Mouse (Mus musculus) hindbrain, embryonic 11.5 days (tissue): Measurements from ENCODE around the gene Tmem8. TPM values are rescaled to one million over a fixed set of nuclear protein-coding genes. Genes with fewer than 3 reads are reported as not detected.
"Not testable (repeated sequence)": the region's sequence is repeated elsewhere in the genome, so short reads cannot be mapped to it uniquely, and the experiment has no call there.

Experiments used
- ATAC-seq: fragments of 200-750 bp; cut with Nextera tagmentation; 2 replicates; pipeline ENCODE4 v1.8.0; 2017; ENCODE audit warnings: mild to moderate bottlenecking, moderate TSS enrichment, moderate library complexity; ENCODE audit not compliant: low FRiP score
- DNase-seq: peaks from one replicate; pipeline ENCODE4 v3.0.0-alpha.2; 2015; ENCODE audit warnings: low spot score
- H3K27ac ChIP-seq: fragments of 300-500 bp; sonication (generic); 2 replicates; pipeline ENCODE4 v1.5.1; 2014; ENCODE audit warnings: mild to moderate bottlenecking, low read depth, low read length
- H3K27me3 ChIP-seq: fragments of 300-500 bp; sonication (generic); 2 replicates; pipeline ENCODE4 v1.6.1; 2014; ENCODE audit warnings: mild to moderate bottlenecking, low read length, moderate library complexity, mixed read lengths; ENCODE audit not compliant: control insufficient read depth, insufficient read depth
- H3K36me3 ChIP-seq: fragments of 300-500 bp; sonication (generic); 2 replicates; pipeline ENCODE4 v1.6.1; 2014; ENCODE audit warnings: mild to moderate bottlenecking, low read length, moderate library complexity, mixed read lengths; ENCODE audit not compliant: control insufficient read depth, insufficient read depth
- H3K4me1 ChIP-seq: fragments of 300-500 bp; sonication (generic); replicated peaks from 2 replicates; pipeline ENCODE4 v1.6.1; 2014; ENCODE audit warnings: low read length, mixed read lengths; ENCODE audit not compliant: control insufficient read depth, insufficient read depth
- H3K4me2 ChIP-seq: fragments of 300-500 bp; sonication (generic); replicated peaks from 2 replicates; pipeline ENCODE4 v1.6.1; 2014; ENCODE audit warnings: mild to moderate bottlenecking, low read depth, low read length
- H3K4me3 ChIP-seq: fragments of 300-500 bp; sonication (generic); 2 replicates; pipeline ENCODE4 v1.5.1; 2014; ENCODE audit warnings: low read depth, low read length
- H3K9ac ChIP-seq: fragments of 300-500 bp; sonication (generic); 2 replicates; pipeline ENCODE4 v1.6.1; 2014; ENCODE audit warnings: low read depth, low read length
- H3K9me3 ChIP-seq: fragments of 300-500 bp; sonication (generic); 2 replicates; pipeline ENCODE4 v1.6.1; 2016; ENCODE audit warnings: low read length; ENCODE audit not compliant: control insufficient read depth
- WGBS: fragments of 180-500 bp; shearing (Covaris S2); extraction: QIAGEN DNeasy Blood & Tissue Kit; methylation state at CpG from one replicate; pipeline ENCODE4 v1.1.7; 2014; 5-methylcytosine and 5-hydroxymethylcytosine counted together
- polyA plus RNA-seq: library from polyadenylated mRNA; unstranded; fragments of >200 nt; fragmentation: Nextera tagmentation; extraction: Ambion mirVana; gene quantifications from 2 replicates; pipeline ENCODE4 v1.2.1, GENCODE M21; 2014

Tmem8 gene
- polyA plus RNA-seq, 1 experiment from 2014 or later: 1.1 TPM

DNA sequence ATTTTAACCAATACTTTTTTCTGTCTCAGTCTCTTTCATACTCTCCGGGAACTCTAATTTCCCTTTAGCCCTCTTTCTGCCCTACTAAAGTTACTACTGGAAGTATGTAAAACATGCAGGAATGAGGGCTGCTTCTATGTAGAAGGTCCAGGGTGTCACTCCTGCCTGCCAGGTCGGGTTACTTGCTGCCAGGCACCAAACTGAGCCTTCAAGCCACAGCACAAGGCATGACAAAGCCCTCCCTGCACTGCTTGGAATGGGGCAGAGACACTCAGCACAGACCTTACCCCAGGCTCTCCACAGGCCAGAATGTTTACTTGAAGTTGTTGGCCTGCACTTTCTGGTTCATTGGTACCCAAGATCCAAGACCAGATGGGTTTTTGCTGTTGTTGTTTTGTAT lies 12.9 kb upstream of the Tmem8 start:
- DNase-seq (no peak), ATAC-seq (no peak)
- Histone ChIP-seq H3K4me1 (no peaks in the 10 kb centered on the region), H3K36me3 (no peaks in the 10 kb centered on the region), H3K9ac (no peak overlapping the region), H3K27me3 (no peaks in the 10 kb centered on the region), H3K4me3 (no peak overlapping the region), H3K9me3 (no peaks in the 10 kb centered on the region), H3K4me2 (no peak overlapping the region), H3K27ac (no peak overlapping the region)
- WGBS: 43% methylated on average over 2 of the region's 2 CpGs

GRCm38 (mm10) chr17:26101478-26101877 lies 11.6 kb upstream of the Tmem8 start:
- Histone ChIP-seq H3K9me3 (no peaks in the 10 kb centered on the region), H3K27me3 (no peaks in the 10 kb centered on the region), H3K9ac (no peak overlapping the region), H3K4me1 (no peaks in the 10 kb centered on the region), H3K27ac (no peak overlapping the region), H3K4me2 (no peak overlapping the region), H3K36me3 (no peaks in the 10 kb centered on the region), H3K4me3 (no peak overlapping the region)
- 33% methylated on average over 2 of the region's 4 CpGs for WGBS
- DNase-seq (no peak), ATAC-seq (no peak)

DNA sequence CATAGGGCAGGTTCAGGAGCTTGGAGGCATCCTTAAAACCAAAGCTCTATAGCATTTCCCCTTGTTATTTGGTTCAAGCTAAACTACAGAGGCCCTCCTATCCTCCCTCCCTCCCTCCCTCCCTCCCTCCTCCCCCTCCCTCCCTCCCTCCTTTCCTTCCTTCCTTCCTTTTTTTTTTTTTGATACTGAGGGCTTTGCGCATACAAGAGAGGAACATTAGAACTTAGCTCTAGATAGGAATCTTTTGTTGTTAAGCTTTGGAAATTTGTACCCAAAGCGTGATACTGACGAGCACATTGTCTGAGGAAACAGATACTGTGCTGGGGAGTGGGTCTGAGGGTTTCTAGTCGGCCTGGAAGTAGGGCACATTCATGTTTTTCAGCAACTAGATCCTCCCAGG lies 7.5 kb upstream of the Tmem8 start:
- Histone ChIP-seq H3K27me3 (peaks cover 1% of the 10 kb centered on the region), H3K36me3 (no peaks in the 10 kb centered on the region), H3K4me3 (no peak overlapping the region), H3K27ac (no peak overlapping the region), H3K9me3 (no peaks in the 10 kb centered on the region), H3K4me1 (no peaks in the 10 kb centered on the region), H3K4me2 (no peak overlapping the region), H3K9ac (no peak overlapping the region)
- ATAC-seq: no peak
- 73% methylated on average over 3 of the region's 4 CpGs for WGBS
- no peak for DNase-seq

- H3K9ac ChIP-seq: no peak overlapping the region
- peaks cover 36% of the 10 kb centered on the region for H3K27me3 ChIP-seq
- no peaks in the 10 kb centered on the region for H3K36me3 ChIP-seq
- no peak overlapping the region for H3K4me2 ChIP-seq
- 21% methylated on average over 4 of the region's 4 CpGs for WGBS
- ATAC-seq: no peak
- no peak overlapping the region for H3K27ac ChIP-seq
- H3K4me3 ChIP-seq: no peak overlapping the region
- no peak for DNase-seq
- H3K4me1 ChIP-seq: peaks cover 5% of the 10 kb centered on the region
- no peaks in the 10 kb centered on the region for H3K9me3 ChIP-seq
These were observed 2.9 kb upstream of the Tmem8 start for GRCm38 (mm10) chr17:26110156-26110555.

DNA sequence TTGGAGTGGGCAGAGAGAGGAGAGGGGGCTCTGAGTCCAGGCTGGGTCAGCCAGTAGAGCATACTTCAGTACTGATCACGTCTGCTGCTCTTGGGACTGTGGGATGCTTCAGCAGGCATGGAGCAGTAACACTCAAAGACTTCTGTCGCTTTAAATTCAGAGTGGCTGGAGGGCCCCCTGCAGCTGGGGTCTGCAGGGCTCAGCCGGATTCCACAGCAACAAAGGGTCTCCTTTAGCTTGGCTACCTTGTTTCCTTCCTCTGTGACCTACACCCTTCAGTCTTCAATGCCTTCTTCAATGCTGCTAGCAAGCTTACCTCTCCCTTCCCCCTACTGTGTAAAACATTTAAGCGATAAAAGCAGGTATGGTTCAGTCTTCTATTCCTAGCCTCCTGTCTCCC lies 2.1 kb upstream of the Tmem8 start:
- peaks cover 40% of the 10 kb centered on the region for H3K27me3 ChIP-seq
- H3K36me3 ChIP-seq: no peaks in the 10 kb centered on the region
- H3K9me3 ChIP-seq: no peaks in the 10 kb centered on the region
- WGBS: 3% methylated on average over 4 of the region's 4 CpGs
- H3K9ac ChIP-seq: 0 out of 2 replicates have a peak overlapping the region, but pooled peaks have one; percentile 15
- ATAC-seq (no peak), DNase-seq (no peak)
- no peak overlapping the region for H3K4me3 ChIP-seq
- no peak overlapping the region for H3K27ac ChIP-seq
- no peak overlapping the region for H3K4me2 ChIP-seq
- H3K4me1 ChIP-seq: peaks cover 5% of the 10 kb centered on the region

GRCm38 (mm10) chr17:26111722-26112121 lies 1.4 kb upstream of the Tmem8 start:
- ATAC-seq: no peak
- WGBS: 22% methylated on average over 4 of the region's 4 CpGs
- peaks cover 40% of the 10 kb centered on the region for H3K27me3 ChIP-seq

GRCm38 (mm10) chr17:26112751-26113150 lies 348 bp upstream of the Tmem8 start:
- H3K9ac ChIP-seq: peak overlapping the region; percentile 75
- no peaks in the 10 kb centered on the region for H3K36me3 ChIP-seq
- H3K9me3 ChIP-seq: no peaks in the 10 kb centered on the region
- WGBS: 15% methylated on average over 14 of the region's 14 CpGs
- DNase-seq: no peak
- H3K4me3 ChIP-seq: peak overlapping the region; percentile 79
- no peak overlapping the region for H3K27ac ChIP-seq
- no peak for ATAC-seq
- H3K4me1 ChIP-seq: peaks cover 5% of the 10 kb centered on the region
- H3K27me3 ChIP-seq: peaks cover 42% of the 10 kb centered on the region
- H3K4me2 ChIP-seq: peak overlapping the region; percentile 98

More at GRCm38 (mm10) chr17:26111722-26112121, 1.4 kb upstream of the Tmem8 start:
- Histone ChIP-seq H3K9me3 (no peaks in the 10 kb centered on the region), H3K4me2 (no peak overlapping the region), H3K27ac (no peak overlapping the region), H3K36me3 (no peaks in the 10 kb centered on the region), H3K4me1 (peaks cover 5% of the 10 kb centered on the region), H3K9ac (no peak overlapping the region), H3K4me3 (no peak overlapping the region)
- DNase-seq: no peak

GRCm38 (mm10) chr17:26114061-26114460 lies 962 bp downstream of the Tmem8 start:
- peaks cover 5% of the 10 kb centered on the region for H3K4me1 ChIP-seq
- no peak overlapping the region for H3K9ac ChIP-seq
- peaks cover 42% of the 10 kb centered on the region for H3K27me3 ChIP-seq
- peak overlapping the region; percentile 98 for H3K4me2 ChIP-seq
- DNase-seq (no peak), ATAC-seq (no peak)
- H3K9me3 ChIP-seq: no peaks in the 10 kb centered on the region
- H3K4me3 ChIP-seq: peak overlapping the region; percentile 79
- 11% methylated on average over 8 of the region's 8 CpGs for WGBS
- no peaks in the 10 kb centered on the region for H3K36me3 ChIP-seq
- H3K27ac ChIP-seq: no peak overlapping the region

DNA sequence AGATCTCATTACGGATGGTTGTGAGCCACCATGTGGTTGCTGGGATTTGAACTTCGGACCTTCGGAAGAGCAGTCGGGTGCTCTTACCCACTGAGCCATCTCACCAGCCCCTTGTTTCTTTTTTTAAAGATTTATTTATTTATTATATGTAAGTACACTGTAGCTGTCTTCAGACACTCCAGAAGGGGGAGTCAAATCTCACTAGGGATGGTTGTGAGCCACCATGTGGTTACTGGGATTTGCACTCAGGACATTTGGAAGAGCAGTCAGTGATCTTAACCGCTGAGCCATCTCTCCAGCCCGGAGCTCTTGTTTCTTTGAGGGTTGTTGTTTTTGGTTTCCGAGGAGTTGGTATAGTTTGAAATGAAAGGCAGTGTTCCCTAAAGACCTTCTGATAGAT lies 1.4 kb downstream of the Tmem8 start:
- WGBS: 62% methylated on average over 7 of the region's 7 CpGs

More for the DNA sequence above, 1.4 kb downstream of the Tmem8 start:
- not testable (repeated sequence) for H3K4me1 ChIP-seq, H3K4me2 ChIP-seq, H3K9me3 ChIP-seq, ATAC-seq, H3K4me3 ChIP-seq, DNase-seq, H3K27ac ChIP-seq, H3K9ac ChIP-seq, H3K36me3 ChIP-seq
- peaks cover 42% of the 10 kb centered on the region for H3K27me3 ChIP-seq
